Mouse (Mus musculus) brain, embryonic 14.5 days (tissue): Measurements from ENCODE around the gene Pdcd11.

ENCODE experiments used
- CTCF ChIP-seq: fragments of 200-500 bp; IDR thresholded peaks from 2 replicates; pipeline ENCODE4 v1.5.1; 2012; ENCODE audit warnings: inconsistent platforms, mild to moderate bottlenecking, moderate library complexity, borderline replicate concordance; ENCODE audit not compliant: insufficient read depth, insufficient read length; ENCODE audit errors: extremely low read depth
- POLR2A ChIP-seq: fragments of 200-500 bp; IDR thresholded peaks from 2 replicates; pipeline ENCODE4 v1.6.1; 2012; ENCODE audit warnings: mild to moderate bottlenecking, inconsistent platforms, borderline replicate concordance; ENCODE audit not compliant: poor library complexity, insufficient read depth, insufficient read length, severe bottlenecking; ENCODE audit errors: extremely low read depth

DNA sequence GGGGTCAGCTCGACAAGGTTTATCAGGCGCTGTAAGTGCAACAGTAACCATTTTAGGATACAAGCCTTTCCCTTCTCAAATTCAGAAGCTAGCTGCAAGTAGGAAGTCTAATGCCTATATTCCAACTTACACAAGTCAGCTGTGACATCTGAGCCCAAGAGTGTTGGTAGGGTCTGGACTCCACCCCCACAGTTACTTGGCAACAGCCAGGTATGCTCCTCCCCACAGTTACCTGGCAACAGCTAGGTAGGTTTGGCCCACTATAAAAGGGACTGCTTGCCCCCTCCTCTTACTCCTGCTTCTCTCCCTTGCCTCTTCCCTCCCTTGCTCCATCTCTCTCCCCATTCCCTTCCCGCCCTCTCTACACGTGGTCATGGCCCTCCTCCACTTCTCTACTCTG is 41.5 kb upstream of the Pdcd11 start:
- TF ChIP-seq CTCF (no peak), POLR2A (no peak)
